Mouse (Mus musculus) heart, adult 2 months (tissue): Measurements from ENCODE around the gene Tmem87b. TPM values are rescaled to one million over a fixed set of nuclear protein-coding genes. Genes with fewer than 3 reads are reported as not detected.

Experiments used
- DNase-seq, 2 experiments: peaks; one replicate each; pipeline ENCODE4 v3.0.0; 2021
- H3K27ac ChIP-seq: fragments of 200-600 bp; 2 replicates; pipeline ENCODE4 v1.8.1; 2022
- H3K27me3 ChIP-seq: fragments of 200-500 bp; 2 replicates; pipeline ENCODE4 v1.6.1; 2012; ENCODE audit warnings: mild to moderate bottlenecking, low read length, inconsistent platforms, mixed read lengths; ENCODE audit not compliant: control insufficient read depth, insufficient read depth
- H3K36me3 ChIP-seq: fragments of 200-500 bp; 2 replicates; pipeline ENCODE4 v1.6.1; 2012; ENCODE audit warnings: low read length, inconsistent platforms; ENCODE audit not compliant: control insufficient read depth, insufficient read depth
- H3K4me1 ChIP-seq: fragments of 200-500 bp; 2 replicates; pipeline ENCODE4 v1.6.1; 2011; ENCODE audit warnings: low read length; ENCODE audit not compliant: control insufficient read depth, insufficient read depth
- H3K4me3 ChIP-seq: fragments of 200-600 bp; 2 replicates; pipeline ENCODE4 v1.8.1; 2022
- H3K79me2 ChIP-seq: fragments of 200-500 bp; replicated peaks from 2 replicates; pipeline ENCODE4 v1.6.1; 2012; ENCODE audit warnings: mild to moderate bottlenecking, inconsistent platforms, low read length, moderate library complexity, mixed read lengths; ENCODE audit not compliant: control insufficient read depth, insufficient read depth
- H3K9ac ChIP-seq: fragments of 200-500 bp; 2 replicates; pipeline ENCODE4 v1.6.1; 2012; ENCODE audit warnings: low read depth, mild to moderate bottlenecking, control low read depth, inconsistent platforms, low read length, mixed read lengths
- CTCF ChIP-seq: fragments of 200-600 bp; IDR thresholded peaks from 2 replicates; pipeline ENCODE4 v1.8.1; 2022; ENCODE audit warnings: antibody characterized with exemption, mild to moderate bottlenecking, moderate library complexity
- EP300 ChIP-seq: fragments of 200-500 bp; IDR thresholded peaks from 2 replicates; pipeline ENCODE4 v1.6.1; 2011; ENCODE audit warnings: low read depth, low read length, control low read depth; ENCODE audit not compliant: insufficient read depth
- POLR2A ChIP-seq: fragments of 200-500 bp; IDR thresholded peaks from 2 replicates; pipeline ENCODE4 v1.6.1; 2011; ENCODE audit warnings: mild to moderate bottlenecking, low read depth, low read length, control low read depth; ENCODE audit not compliant: insufficient read depth
- WGBS: fragments of 180-500 bp; shearing (Covaris S2); methylation state at CpG from one replicate; pipeline ENCODE4 v1.1.7; 2018; 5-methylcytosine and 5-hydroxymethylcytosine counted together
- intact Hi-C: fragments of 180-260 bp; cut with DNase I; formaldehyde crosslinking; loops from one replicate; pipeline ENCODE4 v1.15.1; 2025
- polyA plus RNA-seq: library from polyadenylated mRNA; depleted of rRNA; stranded (reverse); fragments of >200 nt; gene quantifications from 2 replicates; pipeline ENCODE4 v1.2.3, GENCODE M21; 2012
- total RNA-seq, 2 experiments: library from RNA; stranded (reverse); gene quantifications; 2 replicates each; pipeline ENCODE4 v1.2.3; 2021

The Tmem87b gene
- total and polyA plus RNA-seq, 3 experiments = 9.5 to 21.6 (median 20.8) TPM

- no peaks in the 10 kb centered on the region; the same call in 1 of the 2 replicates for H3K4me1 ChIP-seq
- no peaks in the 10 kb centered on the region for H3K27me3 ChIP-seq
- H3K79me2 ChIP-seq = no peaks in the 10 kb centered on the region
- H3K36me3 ChIP-seq = no peaks in the 10 kb centered on the region
- no peak for DNase-seq
- TF ChIP-seq CTCF = no peak
- TF ChIP-seq EP300 = no peak
- TF ChIP-seq POLR2A = no peak
- no peak overlapping the region for H3K9ac ChIP-seq
- H3K4me3 ChIP-seq = no peak overlapping the region
- WGBS = 75% methylated on average over 5 of the region's 5 CpGs
- H3K27ac ChIP-seq = no peak overlapping the region
- intact Hi-C loops = no loop called here
Measured at GRCm38 (mm10) chr2:128782231-128782630, 35.7 kb upstream of the Tmem87b start.

DNA sequence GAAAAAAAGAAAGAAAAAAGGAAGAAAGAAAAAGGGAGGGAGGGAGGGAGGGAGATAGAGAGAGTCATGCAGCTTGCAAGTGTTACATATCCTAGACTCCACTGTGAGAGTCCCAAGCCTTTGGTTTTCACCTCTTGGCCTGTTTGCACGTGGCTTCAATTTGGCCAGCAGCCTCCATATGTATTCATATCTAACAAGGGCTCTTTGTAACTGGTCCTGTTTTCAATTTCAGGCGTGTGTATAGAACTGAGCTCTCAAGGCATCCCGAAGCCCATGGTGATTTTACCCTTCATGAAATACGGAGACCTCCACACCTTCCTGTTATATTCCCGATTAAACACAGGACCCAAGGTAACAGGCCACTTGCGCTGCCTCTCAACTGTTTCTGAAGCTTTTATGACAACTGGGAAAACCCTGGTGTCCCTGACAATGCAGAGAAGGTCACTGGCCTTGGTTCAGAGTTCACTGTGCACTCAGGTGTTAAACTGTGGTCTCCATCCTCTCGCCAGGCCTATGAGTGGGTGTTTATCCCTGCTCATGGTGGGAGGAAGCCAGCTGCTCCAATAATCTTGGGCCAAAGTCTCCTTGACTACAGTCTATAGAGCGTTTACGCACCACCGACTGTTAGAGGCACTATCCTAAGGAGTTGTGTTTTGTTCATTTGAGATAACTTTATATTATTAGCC, 34.1 kb upstream of the Tmem87b start:
- 87% methylated on average over 10 of the region's 10 CpGs for WGBS
- H3K27me3 ChIP-seq = no peaks in the 10 kb centered on the region
- H3K9ac ChIP-seq = no peak overlapping the region
- TF ChIP-seq POLR2A (no peak), CTCF (no peak), EP300 (no peak)
- DNase-seq = no peak
- intact Hi-C loops = no loop called here
- no peaks in the 10 kb centered on the region; the same call in 1 of the 2 replicates for H3K4me1 ChIP-seq
- H3K79me2 ChIP-seq = no peaks in the 10 kb centered on the region
- H3K4me3 ChIP-seq = no peak overlapping the region
- H3K36me3 ChIP-seq = no peaks in the 10 kb centered on the region
- no peak overlapping the region for H3K27ac ChIP-seq

GRCm38 (mm10) chr2:128784814-128785213, 33.1 kb upstream of the Tmem87b start:
- no peak for DNase-seq
- no peak for TF ChIP-seq EP300
- TF ChIP-seq POLR2A = no peak
- no peak for TF ChIP-seq CTCF
- Histone ChIP-seq H3K27me3 (no peaks in the 10 kb centered on the region), H3K79me2 (no peaks in the 10 kb centered on the region), H3K4me1 (no peaks in the 10 kb centered on the region; the same call in 1 of the 2 replicates), H3K4me3 (no peak overlapping the region), H3K36me3 (no peaks in the 10 kb centered on the region), H3K27ac (no peak overlapping the region), H3K9ac (no peak overlapping the region)
- intact Hi-C loops = no loop called here
- 90% methylated on average over 7 of the region's 7 CpGs for WGBS

DNA sequence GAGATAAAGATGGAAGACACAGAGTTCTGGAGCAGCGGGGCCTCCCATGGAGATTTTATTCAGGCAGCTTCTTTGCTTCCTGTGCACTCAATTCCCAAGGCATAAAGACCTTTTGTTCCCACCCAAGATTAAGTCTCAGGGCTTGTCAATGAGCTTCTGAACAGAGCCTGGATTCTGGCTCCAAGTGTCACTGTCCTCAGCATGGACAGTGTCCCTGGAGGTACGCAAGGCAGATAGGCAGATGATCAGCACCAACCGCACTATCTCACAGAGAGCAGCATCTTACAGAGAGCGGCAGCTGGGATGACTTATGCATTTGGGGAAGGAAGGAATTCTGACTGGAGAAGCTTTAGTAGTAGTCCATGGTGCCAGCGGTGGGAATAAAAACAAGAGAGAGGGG, 31.6 kb upstream of the Tmem87b start:
- Histone ChIP-seq H3K27ac (no peak overlapping the region), H3K79me2 (no peaks in the 10 kb centered on the region), H3K9ac (no peak overlapping the region), H3K4me1 (no peaks in the 10 kb centered on the region; the same call in 1 of the 2 replicates), H3K36me3 (no peaks in the 10 kb centered on the region), H3K4me3 (no peak overlapping the region), H3K27me3 (no peaks in the 10 kb centered on the region)
- WGBS = 57% methylated on average over 5 of the region's 5 CpGs
- intact Hi-C loops = no loop called here
- TF ChIP-seq POLR2A (no peak), EP300 (no peak), CTCF (no peak)
- no peak for DNase-seq

DNA sequence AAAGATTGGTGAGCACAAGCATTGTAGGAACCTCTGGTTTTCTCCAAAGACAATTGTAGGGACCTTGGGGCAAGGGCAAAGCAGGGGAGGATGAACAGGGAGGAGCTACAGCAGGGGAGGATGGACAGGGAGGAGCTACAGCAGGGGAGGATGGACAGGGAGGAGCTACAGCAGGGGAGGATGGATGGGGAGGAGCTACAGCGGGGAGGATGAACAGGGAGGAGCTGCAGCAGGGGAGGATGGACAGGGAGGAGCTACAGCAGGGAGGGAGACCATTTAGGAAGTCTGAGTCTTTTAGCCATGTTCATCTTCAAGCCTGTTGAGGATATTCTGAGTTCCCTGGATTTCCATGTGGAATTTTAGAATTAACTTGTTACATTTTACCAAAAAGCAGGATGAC, 31.1 kb upstream of the Tmem87b start:
- Histone ChIP-seq H3K27me3 (no peaks in the 10 kb centered on the region), H3K27ac (no peak overlapping the region), H3K36me3 (no peaks in the 10 kb centered on the region), H3K4me1 (no peaks in the 10 kb centered on the region; the same call in 1 of the 2 replicates), H3K79me2 (no peaks in the 10 kb centered on the region), H3K4me3 (no peak overlapping the region), H3K9ac (no peak overlapping the region)
- 53% methylated on average over 1 of the region's 1 CpGs for WGBS
- intact Hi-C loops = no loop called here
- TF ChIP-seq CTCF (no peak), POLR2A (no peak), EP300 (no peak)
- DNase-seq = no peak

DNA sequence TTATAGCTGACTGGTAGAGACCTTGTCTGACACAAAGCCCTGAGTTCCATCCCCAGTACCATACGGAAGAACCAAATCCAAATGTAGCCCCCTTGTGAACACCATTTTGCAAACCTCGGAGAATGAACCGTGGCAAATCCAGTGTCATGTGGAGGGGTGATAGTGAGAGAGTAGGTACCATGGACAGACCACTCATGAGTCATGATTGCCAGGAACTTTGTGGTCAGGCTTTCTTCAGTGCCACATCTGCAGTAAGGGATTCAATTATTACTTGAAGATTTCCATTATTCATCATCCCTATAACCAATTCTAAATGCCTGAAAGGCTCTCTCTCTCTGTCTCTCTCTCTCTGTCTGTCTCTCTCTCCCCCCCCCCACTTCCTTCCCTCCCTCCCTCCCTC, 30.1 kb upstream of the Tmem87b start:
- Histone ChIP-seq H3K9ac (no peak overlapping the region), H3K27ac (no peak overlapping the region), H3K4me1 (no peaks in the 10 kb centered on the region), H3K27me3 (no peaks in the 10 kb centered on the region), H3K79me2 (no peaks in the 10 kb centered on the region), H3K4me3 (no peak overlapping the region), H3K36me3 (no peaks in the 10 kb centered on the region)
- WGBS = 90% methylated on average over 3 of the region's 3 CpGs
- intact Hi-C loops = no loop called here
- TF ChIP-seq POLR2A = no peak
- no peak for TF ChIP-seq EP300
- no peak for TF ChIP-seq CTCF
- DNase-seq = no peak
